Mouse (Mus musculus): ENCODE results near the gene Enkd1. TPM values are rescaled to one million over a fixed set of nuclear protein-coding genes. Genes with fewer than 3 reads are reported as not detected.

Enkd1 gene
- polyA plus RNA-seq, 1 experiment from 2014 or later: 40.7 TPM

DNA sequence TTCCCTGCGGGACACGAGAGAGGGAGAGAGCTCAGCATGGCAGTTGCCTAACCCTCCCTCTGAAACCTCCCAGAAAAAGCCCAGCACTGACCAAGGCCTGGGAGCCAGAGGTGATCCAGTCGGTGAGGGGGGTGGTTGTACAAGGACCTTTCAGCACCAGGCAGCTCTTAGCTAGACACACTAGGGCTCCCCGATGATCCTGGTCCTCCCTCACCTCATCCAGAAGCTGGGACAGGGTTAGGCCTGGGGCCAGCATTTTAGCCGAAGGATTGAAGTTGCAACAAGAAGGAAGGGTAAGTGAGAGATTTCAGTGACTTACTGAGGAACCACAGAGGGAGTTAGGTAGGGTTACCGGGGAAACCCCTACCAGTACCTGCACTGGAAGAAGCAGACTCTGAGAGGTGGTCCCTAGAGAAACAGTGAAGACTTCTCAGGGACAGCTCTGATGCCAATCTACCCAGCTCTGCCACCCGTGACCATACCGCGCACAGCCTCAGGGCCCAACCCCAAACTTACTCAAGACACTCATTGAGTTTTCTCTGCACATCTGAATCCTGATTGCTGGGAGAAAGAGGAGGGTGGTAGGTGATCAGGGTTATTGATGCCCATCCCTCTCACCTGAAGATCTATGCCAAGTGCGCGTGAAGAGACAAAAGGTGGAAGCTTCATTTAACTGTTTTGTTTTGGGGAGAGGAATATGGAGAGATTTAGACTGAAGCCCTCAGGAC lies 8.4 kb downstream of the Enkd1 start:
- Histone ChIP-seq H3K9me3 (no peaks in the 10 kb centered on the region), H3K36me3 (peaks cover 62% of the 10 kb centered on the region), H3K4me1 (replicated peaks) (peaks cover 33% of the 10 kb centered on the region), H3K27me3 (ENCODE audit: insufficient read depth, poor library complexity, severe bottlenecking) (peaks cover 9% of the 10 kb centered on the region), H3K27ac (no peak overlapping the region), H3K4me3 (peak overlapping the region; percentile 68)
- 90% methylated on average over 11 of the region's 11 CpGs for WGBS
- no peak for DNase-seq (ENCODE audit: low spot score)

DNA sequence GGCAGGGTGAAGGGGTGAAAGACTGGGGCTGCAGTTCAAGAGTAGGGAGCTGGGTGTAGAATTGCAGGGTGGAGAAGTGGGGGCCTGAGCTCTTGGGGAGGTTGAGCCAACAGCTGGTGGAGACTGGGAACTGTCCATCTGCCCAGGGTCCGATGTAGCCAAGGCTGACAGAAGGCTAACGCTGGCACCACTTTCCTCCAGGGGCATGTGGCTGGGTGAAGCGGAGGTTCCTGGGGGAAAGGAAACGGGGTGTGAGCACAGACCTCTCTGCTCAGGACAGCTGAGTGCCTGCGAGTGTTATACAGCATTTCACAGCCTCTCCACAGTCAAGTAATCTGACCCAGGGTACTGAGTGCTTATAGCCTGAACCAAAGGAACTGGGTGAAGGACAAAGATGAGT lies 9.3 kb downstream of the Enkd1 start:
- Histone ChIP-seq H3K36me3 (peaks cover 53% of the 10 kb centered on the region), H3K27ac (no peak overlapping the region), H3K4me3 (no peak overlapping the region), H3K9me3 (no peaks in the 10 kb centered on the region), H3K4me1 (replicated peaks) (peaks cover 43% of the 10 kb centered on the region), H3K27me3 (ENCODE audit: insufficient read depth, poor library complexity, severe bottlenecking) (peaks cover 17% of the 10 kb centered on the region)
- DNase-seq (ENCODE audit: low spot score): no peak
- WGBS: 92% methylated on average over 5 of the region's 5 CpGs

DNA sequence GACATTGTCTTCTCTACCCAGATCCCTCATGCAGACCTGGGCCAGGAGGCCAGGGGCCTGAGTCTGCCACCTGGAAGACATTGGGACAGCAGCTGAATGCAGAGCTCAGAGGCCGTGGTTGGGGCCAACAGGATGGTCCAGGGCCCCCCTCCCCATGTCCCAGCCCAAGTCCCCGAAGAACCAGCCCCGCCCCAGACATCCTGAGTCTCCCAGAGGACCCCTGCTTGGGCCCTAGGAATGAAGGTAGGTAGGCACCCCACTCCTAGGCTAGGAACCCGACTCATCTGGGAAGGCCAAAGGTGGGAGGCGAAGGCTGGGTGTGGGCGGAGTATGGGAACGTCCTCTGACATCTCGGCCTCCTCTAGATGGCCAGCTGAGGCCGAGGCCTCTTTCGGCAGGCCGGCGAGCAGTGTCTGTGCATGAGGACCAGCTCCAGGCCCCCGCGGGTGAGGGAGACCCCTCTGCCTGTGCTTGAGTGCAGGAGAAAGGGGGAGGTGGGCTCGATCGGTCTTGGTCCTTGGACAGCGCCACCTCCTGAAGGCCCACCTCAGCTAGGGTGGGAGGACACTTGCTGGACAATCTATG lies 10.7 kb downstream of the Enkd1 start:
- no peak for DNase-seq (ENCODE audit: low spot score)
- no peak overlapping the region for H3K27ac ChIP-seq
- H3K4me1 ChIP-seq (replicated peaks): peaks cover 40% of the 10 kb centered on the region
- 93% methylated on average over 17 of the region's 17 CpGs for WGBS
- peaks cover 17% of the 10 kb centered on the region for H3K27me3 ChIP-seq (ENCODE audit: insufficient read depth, poor library complexity, severe bottlenecking)
- H3K36me3 ChIP-seq: peaks cover 46% of the 10 kb centered on the region
- H3K4me3 ChIP-seq: no peak overlapping the region
- peaks cover 5% of the 10 kb centered on the region; the same call in 1 of the 2 replicates for H3K9me3 ChIP-seq

DNA sequence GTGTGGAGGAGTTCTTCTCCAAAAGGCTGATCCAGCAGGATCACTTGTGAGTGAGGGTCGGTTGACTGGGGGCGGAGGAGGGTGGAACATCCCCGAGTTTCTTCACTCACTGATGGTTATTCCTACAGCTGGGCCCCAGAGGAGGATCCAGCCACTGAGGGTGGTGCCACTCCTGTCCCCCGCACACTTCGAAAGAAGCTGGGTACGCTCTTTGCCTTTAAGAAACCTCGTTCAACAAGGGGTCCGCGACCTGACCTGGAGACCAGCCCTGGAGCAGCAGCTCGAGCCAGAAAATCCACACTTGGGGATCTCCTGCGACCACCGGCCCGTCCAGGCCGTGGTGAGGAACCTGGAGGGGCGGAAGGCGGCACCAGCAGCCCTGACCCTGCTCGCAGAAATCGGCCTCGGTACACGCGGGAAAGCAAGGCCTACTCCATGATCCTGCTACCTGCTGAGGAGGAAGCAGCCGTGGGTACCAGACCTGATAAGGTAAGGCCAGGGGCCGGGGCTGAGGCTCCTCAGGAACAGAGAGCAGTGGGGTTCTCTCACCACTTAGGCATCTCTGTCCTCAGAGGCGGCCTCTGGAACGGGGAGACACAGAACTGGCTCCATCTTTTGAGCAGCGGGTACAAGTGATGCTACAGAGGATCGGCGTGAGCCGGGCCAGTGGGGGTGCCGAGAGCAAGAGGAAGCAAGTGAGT lies 12.8 kb downstream of the Enkd1 start:
- peaks cover 17% of the 10 kb centered on the region for H3K27me3 ChIP-seq (ENCODE audit: insufficient read depth, poor library complexity, severe bottlenecking)
- H3K4me3 ChIP-seq: peak overlapping the region; percentile 62
- no peak for DNase-seq (ENCODE audit: low spot score)
- H3K4me1 ChIP-seq (replicated peaks): peaks cover 27% of the 10 kb centered on the region
- WGBS: 82% methylated on average over 30 of the region's 30 CpGs
- H3K36me3 ChIP-seq: peaks cover 46% of the 10 kb centered on the region
- H3K27ac ChIP-seq: peak overlapping the region; percentile 80; the same call in 1 of the 2 replicates
- H3K9me3 ChIP-seq: peaks cover 5% of the 10 kb centered on the region; the same call in 1 of the 2 replicates

DNA sequence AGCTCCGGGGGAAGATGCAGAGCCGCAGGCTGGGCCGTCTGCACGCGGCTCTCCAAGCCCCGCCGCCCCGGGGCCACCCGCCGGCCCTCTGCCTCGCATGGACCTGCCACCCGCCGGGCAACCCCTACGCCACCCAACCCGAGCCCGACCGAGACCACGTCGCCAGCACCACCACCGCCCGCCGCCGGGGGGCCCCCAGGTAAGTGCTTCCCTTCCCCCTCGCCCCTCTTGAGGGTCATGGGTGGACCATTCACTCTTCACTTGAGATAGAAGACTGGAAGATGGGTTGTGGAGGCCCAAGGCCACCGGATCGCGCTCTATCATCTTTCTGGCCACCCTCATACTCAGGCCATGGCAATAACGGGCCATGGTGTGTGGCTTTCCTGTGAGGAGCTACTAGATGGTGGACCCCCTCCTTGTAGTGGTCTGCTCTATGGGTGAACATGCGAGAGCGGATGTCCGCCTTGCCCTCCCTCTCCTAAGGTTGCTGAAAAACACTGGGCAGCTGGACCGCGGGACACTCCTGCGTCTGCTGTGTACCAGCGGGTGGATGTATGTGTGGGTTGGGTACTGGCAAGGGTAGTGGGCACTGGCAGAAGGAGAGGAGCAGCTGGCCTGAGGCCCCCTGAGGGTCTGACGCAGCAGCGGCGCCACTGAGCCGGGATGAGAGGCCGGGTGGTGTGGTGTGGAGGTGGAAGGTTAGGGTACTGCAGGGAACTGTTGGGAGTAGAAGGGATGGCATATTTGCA lies 13.8 kb downstream of the Enkd1 start:
- Histone ChIP-seq H3K4me3 (peak overlapping the region; percentile 62), H3K27ac (peak overlapping the region; percentile 80), H3K27me3 (ENCODE audit: insufficient read depth, poor library complexity, severe bottlenecking) (peaks cover 17% of the 10 kb centered on the region), H3K4me1 (replicated peaks) (peaks cover 17% of the 10 kb centered on the region), H3K9me3 (peaks cover 5% of the 10 kb centered on the region; the same call in 1 of the 2 replicates), H3K36me3 (peaks cover 42% of the 10 kb centered on the region)
- WGBS: 7% methylated on average over 40 of the region's 40 CpGs
- DNase-seq (ENCODE audit: low spot score): peak; percentile 33

DNA sequence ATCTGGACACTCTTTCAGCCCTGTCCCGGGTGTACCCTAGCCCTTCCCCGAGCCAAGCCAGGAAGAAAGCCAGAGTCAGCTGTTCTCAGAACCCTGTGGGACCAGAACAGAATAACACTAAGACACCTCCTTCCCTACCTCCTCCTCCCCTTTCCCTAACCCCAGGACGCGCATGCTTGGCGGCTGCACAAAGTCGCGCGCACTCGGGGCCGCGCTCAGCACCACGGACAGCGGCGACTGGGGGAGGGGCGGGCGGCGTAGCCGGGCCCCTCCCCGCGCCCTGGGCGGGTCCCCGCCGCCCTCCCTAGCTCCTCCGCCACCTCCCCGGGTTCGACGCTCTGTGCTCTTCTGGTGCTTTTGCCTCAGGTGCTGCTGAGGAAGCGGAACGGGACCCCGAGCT lies 14.4 kb downstream of the Enkd1 start:
- WGBS: 3% methylated on average over 30 of the region's 30 CpGs

DNA sequence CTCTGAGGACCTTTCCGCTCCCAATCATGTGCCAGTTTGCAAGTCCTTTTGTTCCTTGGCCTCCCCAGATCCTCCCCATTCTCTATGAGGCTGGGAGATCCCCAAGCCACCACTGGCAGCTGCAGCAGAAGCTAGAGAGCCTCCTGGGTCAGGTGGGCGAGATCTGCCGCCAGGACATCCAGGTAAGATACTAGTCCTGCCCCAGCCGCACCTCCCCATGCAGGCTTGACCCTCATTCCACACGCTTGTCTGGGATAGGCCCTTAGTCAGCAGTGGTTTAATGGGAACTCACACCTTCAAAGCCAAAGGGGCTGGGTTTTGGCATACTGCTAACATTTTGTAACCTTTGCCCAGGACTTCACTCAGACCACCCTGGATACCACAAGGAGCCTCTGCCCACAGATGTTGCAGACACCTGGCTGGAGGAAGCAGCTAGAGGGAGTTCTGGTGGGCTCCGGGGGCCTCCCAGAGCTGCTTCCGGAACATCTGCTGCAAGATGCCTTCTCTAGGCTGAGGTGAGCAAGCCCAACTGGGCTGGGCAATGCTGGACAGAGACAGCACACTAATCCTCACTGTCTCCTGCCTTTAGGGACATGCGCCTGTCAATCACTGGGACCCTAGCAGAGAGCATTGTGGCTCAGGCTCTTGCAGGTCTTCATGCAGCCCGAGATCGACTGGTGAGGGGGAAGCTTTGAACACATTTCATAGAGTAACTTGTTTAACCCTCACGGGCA lies 15.4 kb downstream of the Enkd1 start:
- H3K36me3 ChIP-seq: peaks cover 27% of the 10 kb centered on the region
- DNase-seq (ENCODE audit: low spot score): no peak
- peaks cover 17% of the 10 kb centered on the region for H3K27me3 ChIP-seq (ENCODE audit: insufficient read depth, poor library complexity, severe bottlenecking)
- peaks cover 17% of the 10 kb centered on the region for H3K4me1 ChIP-seq (replicated peaks)
- peaks cover 5% of the 10 kb centered on the region; the same call in 1 of the 2 replicates for H3K9me3 ChIP-seq
- no peak overlapping the region for H3K27ac ChIP-seq
- 93% methylated on average over 11 of the region's 11 CpGs for WGBS
- H3K4me3 ChIP-seq: no peak overlapping the region

More for the DNA sequence above, 14.4 kb downstream of the Enkd1 start:
- peak overlapping the region; percentile 62 for H3K4me3 ChIP-seq
- peaks cover 17% of the 10 kb centered on the region for H3K27me3 ChIP-seq (ENCODE audit: insufficient read depth, poor library complexity, severe bottlenecking)
- H3K36me3 ChIP-seq: peaks cover 37% of the 10 kb centered on the region
- peaks cover 5% of the 10 kb centered on the region; the same call in 1 of the 2 replicates for H3K9me3 ChIP-seq
- peak; percentile 71 for DNase-seq (ENCODE audit: low spot score)
- peaks cover 17% of the 10 kb centered on the region for H3K4me1 ChIP-seq (replicated peaks)
- H3K27ac ChIP-seq: peak overlapping the region; percentile 80

DNA sequence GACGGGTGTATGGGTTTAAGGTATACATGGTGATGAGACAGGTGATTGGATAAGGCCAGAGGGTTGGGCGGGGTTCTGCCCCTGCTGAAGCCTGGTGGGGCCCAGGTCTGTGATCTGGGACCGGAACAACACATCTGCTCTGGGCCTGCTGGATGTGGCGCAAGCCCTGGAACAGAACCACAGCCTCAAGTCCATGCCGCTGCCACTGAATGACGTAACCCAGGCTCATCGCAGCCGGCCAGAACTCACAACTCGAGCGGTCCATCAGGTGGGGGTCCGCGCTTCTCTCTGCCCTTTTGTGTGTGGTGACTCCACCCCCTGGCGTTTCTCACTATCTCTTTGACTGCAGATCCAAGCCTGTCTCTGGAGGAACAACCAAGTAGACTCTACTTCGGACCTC lies 17.0 kb downstream of the Enkd1 start:
- H3K4me1 ChIP-seq (replicated peaks): peaks cover 21% of the 10 kb centered on the region
- H3K9me3 ChIP-seq: peaks cover 5% of the 10 kb centered on the region; the same call in 1 of the 2 replicates
- no peak overlapping the region for H3K4me3 ChIP-seq
- WGBS: 82% methylated on average over 14 of the region's 14 CpGs
- no peak overlapping the region for H3K27ac ChIP-seq
- peaks cover 11% of the 10 kb centered on the region; the same call in 1 of the 2 replicates for H3K36me3 ChIP-seq
- H3K27me3 ChIP-seq (ENCODE audit: insufficient read depth, poor library complexity, severe bottlenecking): peaks cover 17% of the 10 kb centered on the region
- DNase-seq (ENCODE audit: low spot score): no peak

DNA sequence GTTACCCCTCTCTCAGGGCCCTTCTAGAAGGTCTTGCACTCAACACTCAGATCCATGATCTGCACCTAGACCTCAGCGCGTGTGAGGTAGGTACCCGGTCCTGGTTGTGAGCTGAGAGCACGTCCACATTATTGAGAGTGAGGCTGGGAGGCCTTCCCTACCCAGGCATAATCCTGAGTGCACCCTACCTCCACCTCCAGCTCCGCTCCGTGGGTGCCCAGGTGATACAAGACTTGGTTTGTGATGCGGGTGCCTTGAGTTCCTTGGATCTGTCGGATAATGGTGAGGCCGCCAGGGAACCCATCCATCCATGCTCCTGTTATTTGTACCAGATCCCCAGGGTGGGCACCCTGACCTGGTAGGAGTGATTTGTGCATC lies 18.0 kb downstream of the Enkd1 start:
- no peak for DNase-seq (ENCODE audit: low spot score)
- peaks cover 23% of the 10 kb centered on the region for H3K4me1 ChIP-seq (replicated peaks)
- no peak overlapping the region for H3K27ac ChIP-seq
- peaks cover 11% of the 10 kb centered on the region for H3K27me3 ChIP-seq (ENCODE audit: insufficient read depth, poor library complexity, severe bottlenecking)
- peaks cover 5% of the 10 kb centered on the region; the same call in 1 of the 2 replicates for H3K9me3 ChIP-seq
- peaks cover 7% of the 10 kb centered on the region; the same call in 1 of the 2 replicates for H3K36me3 ChIP-seq
- no peak overlapping the region for H3K4me3 ChIP-seq
- WGBS: 91% methylated on average over 9 of the region's 9 CpGs

DNA sequence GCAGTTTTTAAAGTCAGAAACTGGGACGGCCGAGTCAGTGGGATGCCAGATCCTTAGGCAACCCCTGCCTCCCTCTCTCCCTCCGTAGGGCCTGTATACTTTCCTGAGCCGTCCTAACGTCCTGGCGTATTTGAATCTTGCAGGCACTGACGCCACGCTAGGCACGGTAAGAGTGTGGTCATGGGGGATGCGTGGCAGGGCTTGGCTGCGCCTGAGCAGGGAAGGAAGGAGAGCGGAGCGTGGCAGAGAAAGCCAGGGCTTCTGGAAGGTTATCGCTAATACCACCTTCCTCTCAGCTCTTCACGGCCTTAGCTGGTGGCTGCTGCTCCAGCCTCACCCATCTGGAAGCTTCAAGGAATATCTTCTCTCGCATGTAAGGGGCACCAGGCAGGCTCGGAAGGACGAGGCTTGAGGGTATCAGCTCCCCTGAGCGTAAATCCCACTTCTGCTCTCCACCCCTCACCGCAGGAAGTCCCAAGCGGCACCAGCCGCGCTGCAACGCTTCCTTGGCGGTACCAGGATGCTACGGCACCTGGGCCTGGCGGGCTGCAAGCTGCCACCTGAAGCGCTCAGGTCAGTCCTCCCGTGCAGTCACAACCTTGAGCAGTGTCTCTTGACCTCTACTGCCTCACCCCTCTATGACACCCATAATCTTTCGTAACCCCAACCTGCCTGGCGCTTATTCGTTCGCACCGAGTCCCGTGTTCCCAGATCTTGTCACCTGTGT lies 18.6 kb downstream of the Enkd1 start:
- Histone ChIP-seq H3K27me3 (ENCODE audit: insufficient read depth, poor library complexity, severe bottlenecking) (peaks cover 5% of the 10 kb centered on the region), H3K9me3 (peaks cover 5% of the 10 kb centered on the region; the same call in 1 of the 2 replicates), H3K4me1 (replicated peaks) (peaks cover 17% of the 10 kb centered on the region), H3K4me3 (no peak overlapping the region), H3K36me3 (peaks cover 10% of the 10 kb centered on the region), H3K27ac (no peak overlapping the region)
- WGBS: 59% methylated on average over 35 of the region's 35 CpGs
- no peak for DNase-seq (ENCODE audit: low spot score)

DNA sequence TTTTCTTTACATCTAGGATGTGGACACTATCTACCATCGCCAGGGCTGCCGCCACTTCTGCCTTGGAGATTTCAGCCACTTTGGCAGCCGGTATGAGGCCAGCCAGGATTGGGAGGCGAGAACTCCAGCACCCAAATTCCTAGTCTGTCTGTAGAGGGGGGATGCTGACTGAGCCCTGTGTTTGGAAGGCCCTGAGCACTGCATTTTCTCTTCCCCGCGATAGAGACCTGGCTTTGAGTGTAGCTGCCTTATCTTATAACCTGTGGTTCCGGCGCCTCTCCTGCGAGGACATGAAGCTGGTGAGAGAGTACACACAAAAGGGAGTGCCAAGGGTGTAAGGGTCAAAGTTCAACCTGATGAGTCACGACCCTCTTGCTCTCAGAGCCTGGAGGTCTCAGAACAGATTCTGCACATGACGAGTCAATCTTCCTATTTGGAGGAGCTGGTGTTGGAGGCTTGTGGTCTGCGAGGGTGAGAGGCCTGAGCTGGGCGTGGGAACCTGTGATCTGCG lies 19.7 kb downstream of the Enkd1 start:
- peaks cover 9% of the 10 kb centered on the region for H3K4me1 ChIP-seq (replicated peaks)
- H3K27me3 ChIP-seq (ENCODE audit: insufficient read depth, poor library complexity, severe bottlenecking): no peaks in the 10 kb centered on the region
- H3K36me3 ChIP-seq: peaks cover 21% of the 10 kb centered on the region
- H3K27ac ChIP-seq: no peak overlapping the region
- no peak overlapping the region for H3K4me3 ChIP-seq
- WGBS: 66% methylated on average over 14 of the region's 14 CpGs
- H3K9me3 ChIP-seq: peaks cover 5% of the 10 kb centered on the region; the same call in 1 of the 2 replicates
- DNase-seq (ENCODE audit: low spot score): no peak

All from hindbrain, embryonic 10.5 days (tissue).